Mouse (Mus musculus) spleen, postnatal 4 days (tissue): ENCODE measurements around the gene Lemd2.
"Not testable (repeated sequence)": the region's sequence is repeated elsewhere in the genome, so short reads cannot be mapped to it uniquely, and the experiment has no call there.

Experiments used
- DNase-seq, 2 experiments: peaks; one replicate each; pipeline ENCODE4 v3.0.0; 2022; ENCODE audit warnings: low spot score in 2 of 2

Gene Lemd2

DNA sequence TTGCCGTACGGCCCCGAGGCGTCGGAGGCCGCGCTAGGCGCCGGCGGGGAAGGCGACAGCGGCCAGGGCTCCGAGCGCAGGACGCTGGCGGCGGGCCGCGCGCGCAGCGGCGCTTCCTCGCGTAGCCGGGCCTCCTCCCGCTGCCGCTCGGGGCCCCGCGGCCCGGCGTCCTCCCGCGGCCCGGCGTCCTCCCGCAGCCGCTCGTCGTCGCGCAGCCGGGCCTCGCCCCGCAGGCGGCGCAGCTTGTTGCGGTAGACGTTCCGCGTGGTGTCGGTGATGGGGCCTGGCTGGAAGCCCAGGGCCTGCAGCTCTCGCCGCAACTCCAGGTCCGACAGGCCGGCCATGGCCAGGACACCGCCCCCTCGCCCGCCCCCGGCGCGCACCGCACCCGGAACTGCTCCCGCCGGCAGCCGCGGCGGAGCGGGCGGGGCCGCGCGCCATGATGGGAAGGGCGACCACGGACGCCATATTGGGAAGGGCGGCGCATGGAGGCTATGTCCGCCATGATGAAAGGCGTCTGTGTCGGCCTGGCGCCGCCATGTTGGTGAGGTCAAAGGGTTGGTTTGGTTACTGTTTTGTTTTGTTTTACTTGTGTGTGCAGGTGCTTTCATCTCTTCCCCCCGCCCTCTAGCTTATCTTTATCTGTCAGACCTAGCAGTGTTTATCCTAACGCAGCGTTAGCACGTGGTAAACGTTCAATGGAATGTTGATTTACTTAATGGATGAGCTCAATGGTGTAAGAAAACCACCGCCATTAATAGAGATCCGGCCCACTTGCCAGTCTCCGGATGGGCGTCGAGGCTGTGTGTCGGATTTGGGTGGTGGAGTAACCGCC, at the start of gene Lemd2:
Gene Lemd2 (minus strand): TSS at position 395 of the 835 bp plus-strand sequence.
- peak; percentile 95 to 97 for DNase-seq

DNA sequence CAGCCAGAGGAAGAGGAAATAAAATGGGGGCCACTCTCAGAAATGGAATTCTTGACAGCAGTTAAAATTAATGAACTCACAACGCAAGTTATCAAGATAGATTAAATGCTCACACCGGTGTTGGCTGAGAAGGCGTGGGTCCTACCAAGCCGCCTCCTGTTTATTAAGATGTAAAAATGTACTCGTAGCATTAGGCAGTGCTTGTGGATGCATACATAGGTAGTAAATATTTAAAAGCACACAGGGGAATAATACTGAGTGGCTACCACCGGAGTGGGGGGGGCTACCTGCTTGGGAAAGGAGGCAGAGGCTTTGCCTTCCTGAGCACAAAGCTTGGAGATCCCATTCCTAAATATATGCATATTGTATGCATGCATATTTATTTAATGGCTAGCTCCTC, 46.9 kb upstream of the Lemd2 start:
- DNase-seq = no peak

- no peak for DNase-seq
Measured at GRCm38 (mm10) chr17:27250461-27250860, 46.2 kb upstream of the Lemd2 start.

DNA sequence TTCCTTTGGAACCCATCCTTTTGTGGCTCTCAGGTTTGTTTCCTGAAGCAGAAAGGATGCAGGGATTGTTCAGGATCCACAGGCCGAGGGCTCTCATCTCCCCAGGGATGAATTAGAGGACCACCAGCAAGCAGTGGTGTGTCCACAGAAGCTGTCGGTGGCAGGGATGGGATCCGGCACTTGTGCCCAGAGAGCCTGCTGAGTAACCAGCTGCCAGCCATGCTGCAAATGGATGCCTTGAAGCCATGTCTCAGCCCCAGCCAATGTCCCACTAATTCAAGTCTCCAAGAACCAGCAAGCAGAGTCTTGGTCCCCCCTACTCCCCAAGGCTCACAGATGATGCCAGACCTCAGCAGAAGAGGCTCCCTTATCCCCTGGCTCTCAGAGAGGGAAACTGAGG, 44.8 kb upstream of the Lemd2 start:
- no peak for DNase-seq

DNA sequence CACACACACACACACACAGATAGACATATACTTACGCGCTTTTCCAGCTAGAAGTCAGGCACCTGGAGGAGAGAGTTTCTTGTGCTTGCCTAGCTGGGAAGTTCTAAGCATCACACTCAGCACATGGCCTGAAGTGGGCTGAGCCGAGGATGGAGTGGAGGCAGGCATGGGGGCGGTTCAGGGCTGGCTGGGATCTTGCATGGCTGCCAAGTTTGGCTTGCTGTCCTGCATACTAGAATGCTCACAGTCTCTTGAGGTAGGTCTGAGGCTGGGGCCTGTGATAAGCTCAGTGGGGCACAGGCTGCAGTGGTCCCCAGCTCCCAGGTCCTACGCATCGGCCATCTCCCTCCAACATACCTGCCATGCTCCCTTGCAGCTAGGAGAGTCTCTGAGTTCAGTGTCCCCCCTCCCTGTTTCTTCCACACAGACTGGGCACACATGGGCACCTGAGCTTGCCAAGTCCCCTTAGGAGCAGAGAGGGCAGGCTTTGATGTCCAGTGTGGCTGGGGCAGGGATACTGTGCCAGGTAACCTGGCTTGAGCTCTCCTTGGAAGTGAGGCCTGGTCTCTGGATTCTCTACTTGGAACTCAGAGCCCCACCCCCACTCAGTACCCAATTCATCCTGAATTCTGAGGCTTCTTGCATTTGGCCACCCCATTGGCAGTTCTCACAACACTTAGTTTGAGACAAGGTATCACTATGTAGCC, 43.6 kb upstream of the Lemd2 start:
- no peak for DNase-seq

GRCm38 (mm10) chr17:27245851-27246381, 41.6 kb upstream of the Lemd2 start:
- no peak for DNase-seq

DNA sequence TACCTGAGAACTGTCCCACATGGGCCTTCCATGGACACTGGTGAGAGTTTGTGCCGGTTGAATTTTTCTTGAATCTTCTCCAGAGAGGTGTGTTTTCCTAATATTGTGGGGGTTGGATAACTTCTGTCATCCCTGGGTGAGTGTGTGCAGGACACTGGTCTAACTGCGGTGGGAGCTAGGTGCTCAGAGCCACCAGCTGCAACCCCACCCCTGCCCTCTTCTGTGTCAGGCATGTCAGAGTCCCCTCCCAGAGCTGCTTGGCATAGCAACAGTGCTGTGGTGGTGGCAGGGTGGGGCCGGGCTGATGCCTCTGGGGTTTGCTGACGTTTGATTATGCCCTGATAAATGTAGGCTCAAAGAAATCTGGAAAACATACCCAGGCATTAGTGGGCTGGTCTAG, 40.6 kb upstream of the Lemd2 start:
- DNase-seq = no peak

DNA sequence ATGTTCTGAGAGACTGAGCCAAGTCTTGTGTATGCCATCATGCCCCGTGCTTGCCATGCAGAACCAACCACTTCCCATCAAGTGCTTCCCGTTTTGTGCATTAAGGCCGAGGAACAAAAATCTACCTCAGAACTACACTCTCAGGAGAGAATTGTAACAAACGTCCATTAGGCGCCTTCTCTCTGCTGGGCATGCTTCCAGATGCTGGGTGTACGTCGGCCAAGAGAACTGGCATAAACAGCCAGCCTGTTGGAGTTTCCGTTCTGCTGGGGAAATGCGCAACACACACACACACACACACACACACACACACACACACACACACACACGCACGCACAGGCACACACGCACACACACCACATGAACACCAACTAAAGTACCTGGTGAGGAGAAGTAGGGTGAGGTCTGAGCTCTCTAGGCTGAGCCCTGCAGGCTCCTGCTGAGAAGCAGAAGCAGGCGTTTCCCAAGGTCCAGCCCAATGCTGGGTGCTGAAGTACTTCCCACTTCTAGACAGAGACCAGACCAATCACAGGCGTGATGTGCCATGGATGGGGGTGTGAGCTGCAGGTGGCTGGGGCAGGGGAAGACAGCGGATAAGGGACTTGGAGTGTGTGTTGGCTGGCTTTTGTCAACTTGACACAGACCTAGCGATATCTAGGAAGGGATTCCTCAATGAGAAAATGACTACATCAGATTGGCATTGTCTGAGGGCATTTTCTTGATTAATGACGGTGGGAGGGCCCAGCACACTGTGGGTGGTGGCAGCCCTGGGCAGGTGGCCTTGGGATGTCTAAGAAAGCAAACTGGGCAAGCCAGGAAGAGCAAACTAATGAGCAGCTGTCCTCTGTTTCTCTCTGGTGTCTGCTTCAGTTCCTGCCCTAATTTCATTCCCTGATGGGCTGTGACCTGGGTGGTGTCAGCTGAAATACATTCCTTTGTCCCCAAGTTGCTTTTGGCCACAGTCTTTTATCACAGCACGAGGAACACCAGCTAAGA, 38.2 kb upstream of the Lemd2 start:
- DNase-seq = no peak

DNA sequence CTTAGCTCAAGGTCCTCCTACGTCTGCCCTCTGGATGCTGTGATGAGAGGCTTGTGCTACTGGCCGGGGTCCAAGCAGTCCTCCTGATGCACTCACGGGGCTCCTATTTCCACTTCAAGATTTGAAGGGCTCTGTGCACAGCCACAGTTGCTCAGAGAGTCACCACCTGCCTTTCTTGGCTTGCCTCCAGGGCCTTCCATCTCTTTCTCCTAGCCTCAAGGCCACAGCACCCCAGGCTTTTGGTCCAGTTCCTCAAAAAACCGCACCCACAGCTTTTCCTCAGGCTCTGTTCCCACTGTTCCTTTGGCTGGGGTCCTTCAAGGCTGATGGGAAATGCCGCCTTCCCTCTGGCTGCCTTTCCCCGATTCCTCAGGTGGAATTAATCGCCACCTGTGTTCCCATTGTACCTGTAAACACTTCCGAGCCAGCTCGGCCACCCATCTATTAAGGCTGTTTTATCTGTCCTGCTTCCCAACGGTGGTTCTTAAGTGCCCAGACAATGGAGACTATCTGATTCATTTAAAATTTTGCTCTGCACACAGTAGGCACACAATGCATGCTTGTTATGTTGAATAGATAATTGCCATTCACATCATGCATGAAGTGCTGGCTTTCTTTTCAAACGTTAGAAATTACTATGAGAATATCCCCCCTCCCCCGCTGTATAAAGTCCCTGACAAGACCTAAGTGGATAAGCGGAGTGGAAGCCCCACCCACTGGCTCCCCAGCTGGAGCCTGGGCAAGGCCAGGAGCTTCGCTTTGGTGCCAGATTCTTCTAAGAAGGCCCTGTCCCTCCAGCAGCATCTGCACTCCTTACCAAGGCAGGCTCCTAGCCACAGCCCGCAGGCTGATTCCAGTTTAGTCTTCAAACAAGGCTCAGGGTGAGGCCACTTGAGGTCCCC, 36.5 kb upstream of the Lemd2 start:
- no peak for DNase-seq

- no peak for DNase-seq
Measured at GRCm38 (mm10) chr17:27239941-27240340, 35.7 kb upstream of the Lemd2 start.

DNA sequence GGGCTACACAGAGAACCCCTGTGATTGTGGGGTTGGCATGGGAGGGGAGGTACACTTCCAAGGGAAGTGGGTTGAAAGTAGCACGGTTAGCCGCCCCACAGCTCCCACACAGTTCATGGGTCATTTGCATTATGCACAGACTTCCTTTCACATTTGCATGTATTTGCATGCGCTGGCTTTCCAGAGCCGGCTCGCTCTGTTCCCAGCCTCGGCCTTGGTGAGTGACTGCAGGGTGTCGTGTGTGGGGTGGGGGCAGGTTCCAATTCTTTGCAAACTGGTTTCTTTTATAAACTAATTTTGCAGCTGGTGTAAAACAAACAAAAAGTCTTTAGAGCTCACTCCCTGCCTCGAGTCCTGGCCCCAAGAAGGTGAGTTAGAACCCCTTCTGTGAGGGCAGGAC, 34.4 kb upstream of the Lemd2 start:
- no peak for DNase-seq

- no peak for DNase-seq
Measured at GRCm38 (mm10) chr17:27237731-27238130, 33.5 kb upstream of the Lemd2 start.

DNA sequence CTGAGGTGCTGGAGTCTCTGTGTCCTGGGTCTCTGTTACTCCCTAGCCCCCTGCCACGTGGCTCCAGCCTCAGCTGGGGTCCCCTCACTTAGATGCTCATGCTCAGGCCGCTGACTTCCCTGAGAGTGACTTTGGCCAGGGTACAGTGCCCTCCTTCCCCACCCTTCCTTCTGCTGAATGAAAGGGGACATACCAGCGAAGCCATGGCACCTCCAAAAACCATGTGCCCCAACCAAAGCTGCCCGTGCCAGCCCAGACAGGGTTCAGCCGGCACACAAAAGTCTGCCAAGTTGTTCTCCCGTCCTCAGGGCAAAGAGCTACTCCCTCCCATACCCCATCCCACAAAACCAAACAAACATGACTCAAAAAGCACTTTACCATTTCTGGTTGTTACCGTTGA, 29.0 kb upstream of the Lemd2 start:
- no peak for DNase-seq

DNA sequence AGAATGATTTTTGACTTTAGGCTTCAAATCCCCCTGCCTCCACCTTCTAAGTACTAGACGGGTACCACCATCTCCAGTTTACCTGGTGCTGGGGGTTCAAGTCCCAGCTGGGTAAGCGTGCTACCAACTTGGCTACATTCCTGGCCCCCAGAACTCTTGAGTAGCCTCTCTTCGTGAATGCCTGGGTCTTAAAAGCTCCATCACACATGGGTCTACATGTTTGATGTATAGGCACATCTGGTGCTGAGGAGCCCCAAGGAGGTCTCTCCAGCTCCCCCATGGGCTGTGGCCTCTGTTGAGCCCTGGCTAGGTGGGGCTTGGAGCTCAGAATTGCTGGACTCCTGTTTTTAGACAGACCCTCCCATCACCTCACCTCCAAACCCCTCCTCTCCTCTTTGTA, 27.9 kb upstream of the Lemd2 start:
- no peak for DNase-seq

DNA sequence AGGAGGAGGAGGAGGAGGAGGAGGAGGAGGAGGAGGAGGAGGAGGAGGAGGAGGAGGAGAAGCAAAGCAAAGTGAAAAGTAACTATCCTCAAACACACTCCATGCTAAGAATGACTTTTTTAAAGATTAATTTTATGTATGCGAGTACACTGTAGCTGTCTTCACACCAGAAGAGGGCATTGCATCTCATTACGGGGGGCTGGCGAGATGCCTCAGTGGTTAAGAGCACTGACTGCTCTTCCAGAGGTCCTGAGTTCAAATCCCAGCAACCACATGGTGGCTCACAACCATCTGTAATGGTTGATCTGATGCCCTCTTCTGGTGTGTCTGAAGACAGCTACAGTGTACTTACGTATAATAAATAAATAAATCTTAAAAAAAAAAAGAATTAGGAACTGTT, 27.3 kb upstream of the Lemd2 start:
- DNase-seq = not testable (repeated sequence)

DNA sequence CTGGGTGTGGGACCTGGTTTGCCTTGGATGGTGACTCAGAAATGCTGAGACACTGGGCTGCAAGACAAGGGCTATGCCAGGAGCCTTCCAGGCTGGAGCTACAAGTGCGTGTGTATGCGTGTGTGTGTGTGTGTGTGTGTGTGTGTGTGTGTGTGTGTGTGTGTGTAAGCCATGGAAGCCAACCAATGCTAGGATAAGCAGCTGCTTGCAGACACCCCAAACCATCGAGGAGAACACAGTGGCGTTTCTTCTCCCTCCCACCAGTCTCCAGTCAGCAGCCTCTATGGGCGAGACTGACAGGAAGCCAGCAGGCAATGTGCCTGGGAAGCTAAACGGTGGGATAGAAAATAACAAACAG, 26.9 kb upstream of the Lemd2 start:
- DNase-seq = no peak

DNA sequence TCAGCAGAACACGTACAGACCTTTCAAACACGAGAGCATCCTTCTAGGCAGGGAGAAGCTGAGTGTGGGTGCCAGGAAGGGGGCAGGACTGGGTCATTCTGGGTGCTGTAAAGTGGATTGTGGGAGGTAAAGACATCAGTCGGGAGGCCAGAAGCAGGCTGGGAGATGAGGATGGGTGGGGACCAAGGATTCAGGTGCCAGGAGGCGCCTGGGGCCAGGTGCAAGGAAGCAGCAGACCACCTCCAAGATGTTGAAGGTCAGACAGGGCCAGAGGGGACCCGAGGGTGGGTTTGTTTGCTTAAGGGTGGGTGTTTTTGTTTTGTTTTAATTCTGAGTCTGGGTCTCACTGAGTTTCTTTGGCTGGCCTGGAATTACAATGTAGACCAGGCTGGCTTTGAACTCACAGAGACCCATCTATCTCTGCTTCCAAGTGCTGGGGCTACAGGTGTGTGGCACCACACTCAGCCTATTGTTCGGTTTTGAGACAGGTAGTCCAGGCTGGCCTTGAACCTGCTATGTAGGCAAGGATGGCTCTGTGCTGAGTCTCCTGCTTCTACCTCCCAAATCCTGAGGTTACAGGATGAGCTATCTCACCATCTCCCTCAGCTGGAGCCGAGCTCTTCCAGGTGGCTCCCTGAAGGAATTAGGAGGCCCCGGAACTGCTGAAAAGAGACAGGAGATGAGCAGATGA, 26.3 kb upstream of the Lemd2 start:
- no peak for DNase-seq

GRCm38 (mm10) chr17:27229710-27230454, 25.6 kb upstream of the Lemd2 start:
- DNase-seq = no peak

GRCm38 (mm10) chr17:27228216-27228915, 24.1 kb upstream of the Lemd2 start:
- DNase-seq = peak; percentile 62 to 87
